Mouse (Mus musculus) hindbrain, postnatal 0 days (tissue): ENCODE measurements at regions not wholly inside any gene's neighbourhood (a gene's known extent, or its start where the extent isn't known, plus 50 kb on each side); places are given as distances from the start of the nearest gene placed in this dataset.

Experiments
- ATAC-seq: fragments of 200-750 bp; cut with Nextera tagmentation; 2 replicates; pipeline ENCODE4 v1.8.0; 2017; ENCODE audit warnings: mild to moderate bottlenecking, moderate TSS enrichment, moderate library complexity
- DNase-seq: peaks from one replicate; pipeline ENCODE4 v3.0.0-alpha.2; 2015; ENCODE audit warnings: low spot score
- H3K27ac ChIP-seq: fragments of 300-500 bp; sonication (generic); 2 replicates; pipeline ENCODE4 v1.5.1; 2014; ENCODE audit warnings: mild to moderate bottlenecking
- H3K27me3 ChIP-seq: fragments of 300-500 bp; sonication (generic); 2 replicates; pipeline ENCODE4 v1.6.1; 2014; ENCODE audit warnings: low read length, mixed read lengths; ENCODE audit not compliant: insufficient read depth
- H3K36me3 ChIP-seq: fragments of 300-500 bp; sonication (generic); 2 replicates; pipeline ENCODE4 v1.6.1; 2014; ENCODE audit warnings: low read length, mixed read lengths; ENCODE audit not compliant: insufficient read depth
- H3K4me1 ChIP-seq: fragments of 300-500 bp; sonication (generic); 2 replicates; pipeline ENCODE4 v1.6.1; 2014; ENCODE audit warnings: antibody characterized with exemption, low read length, mixed read lengths; ENCODE audit not compliant: insufficient read depth
- H3K4me2 ChIP-seq: fragments of 300-500 bp; sonication (generic); 2 replicates; pipeline ENCODE4 v1.6.1; 2014; ENCODE audit warnings: low read depth, mild to moderate bottlenecking, low read length, moderate library complexity, mixed read lengths
- H3K4me3 ChIP-seq: fragments of 300-500 bp; sonication (generic); 2 replicates; pipeline ENCODE4 v1.5.1; 2014; ENCODE audit warnings: low read length
- H3K9ac ChIP-seq: fragments of 300-500 bp; sonication (generic); replicated peaks from 2 replicates; pipeline ENCODE4 v1.6.1; 2014; ENCODE audit warnings: mild to moderate bottlenecking, low read length, moderate library complexity, mixed read lengths
- H3K9me3 ChIP-seq: fragments of 300-500 bp; sonication (generic); 2 replicates; pipeline ENCODE4 v1.6.1; 2016; ENCODE audit warnings: low read length, mixed read lengths
- CTCF ChIP-seq: IDR thresholded peaks from 2 replicates; pipeline ENCODE4 v1.5.1; 2016; ENCODE audit warnings: antibody characterized with exemption, control low read depth, low read depth
- WGBS: fragments of 180-500 bp; shearing (Covaris S2); extraction: QIAGEN DNeasy Blood & Tissue Kit; methylation state at CpG from one replicate; pipeline ENCODE4 v1.1.7; 2014; 5-methylcytosine and 5-hydroxymethylcytosine counted together

DNA sequence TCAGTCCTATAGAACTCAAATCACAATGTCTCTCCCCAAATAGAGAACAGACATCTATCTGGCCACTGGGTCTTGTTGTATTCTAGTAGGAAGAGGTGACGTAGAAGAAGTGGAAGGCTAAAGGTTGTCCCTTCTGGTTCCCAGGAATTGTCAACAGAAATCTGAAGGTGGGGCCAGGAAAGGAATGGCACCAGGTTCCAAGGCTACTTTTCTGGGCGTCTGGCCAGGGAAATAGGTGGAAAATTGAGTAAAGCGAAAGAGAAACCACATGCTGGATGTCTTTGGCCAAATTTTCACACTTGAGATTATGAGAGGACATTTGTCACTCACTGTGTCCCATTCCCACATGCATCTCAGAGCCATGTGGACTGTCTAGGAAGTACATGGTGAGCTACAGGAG, 69.7 kb downstream of the Ddx3x start:
- Histone ChIP-seq H3K27me3 (no peaks in the 10 kb centered on the region; the same call in 1 of the 2 replicates), H3K36me3 (no peaks in the 10 kb centered on the region), H3K9ac (no peak overlapping the region), H3K4me2 (no peak overlapping the region), H3K4me3 (no peak overlapping the region), H3K4me1 (no peaks in the 10 kb centered on the region), H3K9me3 (no peaks in the 10 kb centered on the region), H3K27ac (no peak overlapping the region)
- ATAC-seq = no peak
- WGBS = 81% methylated on average over 3 of the region's 3 CpGs
- TF ChIP-seq CTCF = no peak
- DNase-seq = no peak

DNA sequence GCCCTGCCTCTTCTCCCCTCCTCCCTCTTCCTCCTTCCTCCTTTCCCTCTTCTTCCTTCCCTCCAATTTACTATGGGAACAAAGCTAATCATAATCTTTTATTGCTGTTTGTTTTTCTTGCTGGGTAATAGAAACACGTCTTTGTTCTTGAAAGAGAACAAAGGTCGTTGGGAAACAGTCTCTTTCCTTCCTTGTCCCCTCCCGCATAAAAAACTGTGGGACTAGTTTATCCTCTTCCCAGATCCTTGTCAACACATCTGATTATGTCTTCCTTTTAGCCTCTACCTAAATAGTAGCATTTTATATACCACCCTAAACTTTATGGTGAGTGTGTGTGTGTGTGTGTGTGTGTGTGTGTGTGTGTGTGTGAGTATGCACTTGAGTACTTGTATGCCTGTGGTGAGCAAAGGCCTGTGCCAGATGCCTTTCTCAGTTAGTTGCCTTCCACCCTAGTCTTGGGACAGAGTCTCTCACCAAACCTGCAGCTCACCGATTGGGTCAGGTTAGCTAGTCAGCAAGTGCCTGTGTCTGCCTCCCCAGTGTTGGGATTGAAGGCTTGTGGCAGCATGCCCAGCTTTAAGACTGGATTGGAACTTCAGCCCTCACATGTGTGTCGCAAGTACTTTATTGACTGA, 76.5 kb downstream of the Ddx3x start:
- no peaks in the 10 kb centered on the region for H3K36me3 ChIP-seq
- no peak overlapping the region for H3K4me2 ChIP-seq
- no peak overlapping the region for H3K9ac ChIP-seq
- H3K4me3 ChIP-seq = no peak overlapping the region
- 79% methylated on average over 5 of the region's 5 CpGs for WGBS
- no peaks in the 10 kb centered on the region for H3K27me3 ChIP-seq
- DNase-seq (no peak), ATAC-seq (no peak)
- TF ChIP-seq CTCF = no peak
- H3K4me1 ChIP-seq = no peaks in the 10 kb centered on the region
- H3K9me3 ChIP-seq = no peaks in the 10 kb centered on the region
- no peak overlapping the region for H3K27ac ChIP-seq

DNA sequence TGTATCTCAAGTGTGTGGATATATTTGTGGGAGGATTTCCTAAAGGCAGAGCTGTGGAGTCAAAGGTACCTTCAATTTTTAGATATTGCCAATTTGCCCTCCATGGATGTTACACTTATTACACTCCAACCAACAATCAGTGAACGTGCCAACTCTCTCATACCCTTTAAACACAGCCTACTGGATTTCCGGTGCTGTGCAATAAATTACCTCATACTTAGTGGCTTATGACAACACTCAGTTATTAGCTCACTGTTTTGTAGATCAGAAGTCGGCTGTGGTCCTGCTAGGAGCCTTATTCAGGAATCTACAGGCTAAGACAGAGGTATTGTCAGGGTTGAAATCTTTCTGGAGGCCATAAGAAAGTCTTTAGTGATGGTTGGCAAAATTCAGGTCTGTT, 77.2 kb downstream of the Ddx3x start:
- no peaks in the 10 kb centered on the region for H3K4me1 ChIP-seq
- H3K27ac ChIP-seq = no peak overlapping the region
- no peak for ATAC-seq
- no peak overlapping the region for H3K4me2 ChIP-seq
- H3K36me3 ChIP-seq = no peaks in the 10 kb centered on the region
- H3K27me3 ChIP-seq = no peaks in the 10 kb centered on the region
- DNase-seq = no peak
- H3K9ac ChIP-seq = no peak overlapping the region
- no peak for TF ChIP-seq CTCF
- no peaks in the 10 kb centered on the region for H3K9me3 ChIP-seq
- no peak overlapping the region for H3K4me3 ChIP-seq
- 88% methylated on average over 3 of the region's 3 CpGs for WGBS

DNA sequence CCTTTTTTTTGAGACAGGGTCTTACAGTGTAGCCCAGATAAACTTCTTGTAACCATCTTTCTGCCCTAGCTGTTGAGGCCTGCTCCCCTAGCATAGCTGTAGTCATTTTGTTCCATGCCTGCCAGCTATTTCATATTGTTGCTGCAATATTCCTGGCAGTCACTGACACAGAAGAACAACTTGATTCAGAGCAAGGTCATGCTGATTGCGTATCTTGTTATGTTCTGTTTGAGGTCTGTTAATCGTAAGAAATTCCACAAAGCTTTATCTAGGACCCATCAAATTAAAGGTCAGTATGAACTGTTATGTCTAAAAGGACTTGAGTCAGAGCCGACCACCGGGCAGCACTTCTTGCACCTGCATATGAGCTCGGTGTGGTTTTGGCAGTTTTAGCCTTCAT, 79.7 kb downstream of the Ddx3x start:
- ATAC-seq (no peak), DNase-seq (no peak)
- no peaks in the 10 kb centered on the region for H3K4me1 ChIP-seq
- no peak overlapping the region for H3K9ac ChIP-seq
- 92% methylated on average over 5 of the region's 5 CpGs for WGBS
- H3K27ac ChIP-seq = no peak overlapping the region
- H3K4me2 ChIP-seq = no peak overlapping the region
- TF ChIP-seq CTCF = no peak
- no peaks in the 10 kb centered on the region for H3K9me3 ChIP-seq
- no peaks in the 10 kb centered on the region for H3K36me3 ChIP-seq
- no peaks in the 10 kb centered on the region for H3K27me3 ChIP-seq
- no peak overlapping the region for H3K4me3 ChIP-seq

DNA sequence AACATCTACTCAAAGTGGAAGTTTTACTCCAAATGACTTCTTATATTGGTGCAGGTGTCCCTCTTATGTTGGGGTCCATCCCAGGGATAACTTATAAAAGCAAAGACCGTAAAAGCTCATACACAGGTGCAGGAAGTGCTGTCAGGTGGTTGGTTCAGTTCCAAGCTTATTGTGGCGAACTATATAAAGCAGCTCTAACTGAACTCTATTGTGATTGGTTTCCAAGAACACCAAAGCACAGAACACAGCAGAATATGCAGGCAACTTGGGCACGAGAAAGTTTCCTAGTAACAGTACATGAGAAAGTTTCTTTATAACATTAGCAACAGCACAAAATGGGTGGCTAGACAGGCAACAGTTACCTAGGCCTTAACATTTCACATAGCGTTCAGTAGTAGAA, 89.5 kb downstream of the Ddx3x start:
- WGBS = 87% methylated on average over 4 of the region's 4 CpGs
- ATAC-seq (no peak), DNase-seq (no peak)
- H3K4me2 ChIP-seq = no peak overlapping the region
- no peak overlapping the region for H3K4me3 ChIP-seq
- no peak overlapping the region for H3K9ac ChIP-seq
- H3K27ac ChIP-seq = no peak overlapping the region
- H3K4me1 ChIP-seq = no peaks in the 10 kb centered on the region
- H3K27me3 ChIP-seq = no peaks in the 10 kb centered on the region
- H3K36me3 ChIP-seq = no peaks in the 10 kb centered on the region
- no peak for TF ChIP-seq CTCF
- H3K9me3 ChIP-seq = no peaks in the 10 kb centered on the region

DNA sequence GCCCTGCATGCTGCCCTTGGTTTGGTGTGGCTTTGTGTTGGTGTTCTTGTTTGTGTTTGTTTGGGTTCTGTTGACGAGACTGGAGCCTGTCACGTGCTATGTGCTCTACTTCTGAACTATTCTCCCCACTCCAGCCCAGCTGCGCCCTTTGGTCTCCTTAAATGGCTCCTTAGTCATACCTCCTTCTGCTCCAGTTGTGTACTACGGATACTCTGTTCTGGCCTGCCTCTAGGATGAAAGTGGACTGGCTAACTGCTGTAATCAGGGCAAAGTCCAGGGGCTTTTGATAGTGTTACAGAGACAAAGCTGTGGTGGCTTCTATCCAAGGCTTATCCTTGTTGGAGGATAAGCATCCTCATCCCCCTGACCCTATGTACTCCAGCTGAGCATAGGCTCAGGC, 92.0 kb downstream of the Ddx3x start:
- Histone ChIP-seq H3K36me3 (no peaks in the 10 kb centered on the region), H3K27me3 (no peaks in the 10 kb centered on the region), H3K4me2 (no peak overlapping the region), H3K9me3 (no peaks in the 10 kb centered on the region), H3K4me1 (no peaks in the 10 kb centered on the region), H3K27ac (no peak overlapping the region), H3K4me3 (no peak overlapping the region), H3K9ac (no peak overlapping the region)
- TF ChIP-seq CTCF = no peak
- no peak for DNase-seq
- 79% methylated on average over 4 of the region's 4 CpGs for WGBS
- no peak for ATAC-seq

DNA sequence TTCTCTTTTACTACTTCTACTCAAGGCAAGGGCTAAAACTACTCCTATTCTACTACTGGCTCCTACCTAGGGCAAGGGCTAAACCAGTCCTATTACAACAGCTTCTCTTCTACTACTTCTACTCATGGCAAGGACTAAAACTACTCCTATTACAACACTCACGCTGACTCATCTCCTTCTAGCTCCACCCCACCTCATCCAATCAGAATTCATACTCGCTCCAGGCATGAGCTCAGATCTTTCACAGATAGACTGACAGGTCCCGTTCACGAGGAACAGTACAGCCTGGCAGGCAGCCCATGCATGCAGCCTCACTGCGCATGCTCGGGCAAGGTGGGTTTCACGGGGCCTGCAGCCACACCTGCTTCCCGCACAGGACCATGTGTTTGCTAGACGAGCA, 79.6 kb upstream of the Nyx start:
- TF ChIP-seq CTCF = no peak
- H3K4me2 ChIP-seq = no peak overlapping the region
- H3K27me3 ChIP-seq = no peaks in the 10 kb centered on the region
- no peak for ATAC-seq
- no peak overlapping the region for H3K9ac ChIP-seq
- no peak overlapping the region for H3K27ac ChIP-seq
- DNase-seq = no peak
- H3K9me3 ChIP-seq = no peaks in the 10 kb centered on the region
- no peaks in the 10 kb centered on the region for H3K36me3 ChIP-seq
- H3K4me3 ChIP-seq = no peak overlapping the region
- 82% methylated on average over 9 of the region's 9 CpGs for WGBS
- no peaks in the 10 kb centered on the region for H3K4me1 ChIP-seq
